Comparison of ENCODE assay signal across 22 mouse cellular contexts in the genomic region with DNA sequence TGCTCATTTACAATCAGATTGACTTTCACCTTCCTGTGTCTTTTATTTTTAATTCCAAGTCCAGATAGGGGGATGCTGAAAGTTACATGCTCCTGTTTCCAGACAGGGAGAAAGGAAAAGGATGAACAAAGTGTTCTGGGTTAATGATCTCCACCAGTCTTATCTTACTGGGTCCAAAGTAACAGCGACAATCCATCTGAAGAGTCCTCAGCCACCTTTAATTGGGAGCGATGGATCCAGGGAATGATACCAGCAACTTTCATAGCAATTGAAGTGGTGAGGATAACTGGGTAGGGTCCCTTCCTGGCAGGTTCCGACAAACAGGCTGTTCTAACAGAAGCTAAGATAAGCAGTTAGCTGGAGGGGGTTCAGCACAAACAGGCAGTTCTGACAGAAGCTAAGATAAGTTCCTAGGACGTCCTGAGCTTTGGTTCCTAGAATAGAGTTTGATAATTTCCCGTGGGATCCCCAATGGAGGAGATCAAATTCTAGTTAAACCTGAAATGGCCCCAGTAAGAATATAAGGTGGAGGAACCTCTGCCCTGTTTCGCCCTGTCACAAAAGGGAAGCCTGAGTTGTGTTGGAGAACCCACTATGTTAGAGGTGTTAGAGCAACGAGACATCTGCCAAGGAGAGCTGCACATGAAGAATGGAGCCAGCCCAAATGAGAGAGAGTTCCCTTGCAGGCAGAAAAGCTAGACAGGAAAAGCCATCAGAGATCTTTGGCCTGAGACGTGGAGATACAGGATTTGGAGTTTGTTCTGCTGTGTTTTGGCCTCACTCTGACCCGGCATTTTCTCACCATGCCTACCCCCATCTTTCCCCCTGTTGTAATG.
DNase-seq lines count a peak whose midpoint lies in the region; ATAC-seq and TF ChIP-seq lines count a peak whose summit lies in the region.
"Had no signal": no experiment of that assay in that cellular context is flagged by ENCODE, and none has a peak within 500 bp of the region (broad histone marks: within the 10 kb centered on the region; RNA-seq: fewer than 3 reads in every experiment).

No protein-coding gene starts in this region.

- peaks cover 35% of the 10 kb centered on the region for H3K4me1 ChIP-seq in heart, embryonic 12.5 days (replicated peaks)
- H3K4me1 ChIP-seq in liver, adult 2 months (ENCODE audit: control insufficient read depth, insufficient read depth, low read length): peaks cover 11% of the 10 kb centered on the region
- H3K4me1 ChIP-seq in heart, postnatal 0 days (ENCODE audit: control insufficient read depth, insufficient read depth): peaks cover 18% of the 10 kb centered on the region
- peaks cover 12% of the 10 kb centered on the region; the same call in 1 of the 2 replicates for H3K4me1 ChIP-seq in intestine, embryonic 16.5 days (ENCODE audit: control insufficient read depth, insufficient read depth, low read length)
- H3K4me1 ChIP-seq: forebrain, embryonic 13.5 days; hindbrain, embryonic 15.5 days had no signal

- H3K36me3 ChIP-seq in heart, embryonic 12.5 days: no peaks in the 10 kb centered on the region
- no peaks in the 10 kb centered on the region for H3K36me3 ChIP-seq in liver, adult 2 months (ENCODE audit: control insufficient read depth, insufficient read depth, low read length)
- H3K36me3 ChIP-seq in heart, postnatal 0 days (replicated peaks; ENCODE audit: control insufficient read depth, insufficient read depth, low read length): no peaks in the 10 kb centered on the region
- no peaks in the 10 kb centered on the region for H3K36me3 ChIP-seq in intestine, embryonic 16.5 days (ENCODE audit: control insufficient read depth, insufficient read depth, low read length)
- H3K36me3 ChIP-seq: embryonic facial prominence, embryonic 10.5 days; G1E; heart, embryonic 15.5 days; hindbrain, embryonic 10.5 days; hindbrain, embryonic 15.5 days had no signal

- peak; percentile 96 for DNase-seq in heart, adult 11 months
- peak; percentile 27 for DNase-seq in liver, adult 2 months (ENCODE audit: extremely low read depth, low read depth, low spot score)
- DNase-seq in liver: no peak
- peak; percentile 14 for DNase-seq in heart, postnatal 0 days (ENCODE audit: low spot score)
- DNase-seq in spleen, adult 18-20 months: no peak
- no peak for DNase-seq in ovary, postnatal 10 days (ENCODE audit: low spot score)
- DNase-seq: adrenal gland, adult 8-10 months; adrenal gland, postnatal 36 days; B cell, adult 2 months; cerebellum, adult 2 months; cerebellum, postnatal 10 days; forebrain, postnatal 0 days; gastrocnemius, postnatal 14 days had no signal

- no peaks in the 10 kb centered on the region for H3K27me3 ChIP-seq in heart, embryonic 12.5 days (replicated peaks)
- H3K27me3 ChIP-seq in liver, adult 2 months (ENCODE audit: control insufficient read depth, insufficient read depth, low read length): no peaks in the 10 kb centered on the region
- no peaks in the 10 kb centered on the region for H3K27me3 ChIP-seq in heart, postnatal 0 days (ENCODE audit: control insufficient read depth, insufficient read depth, low read length)
- no peaks in the 10 kb centered on the region for H3K27me3 ChIP-seq in intestine, embryonic 16.5 days (replicated peaks; ENCODE audit: control insufficient read depth, insufficient read depth, low read length)
- H3K27me3 ChIP-seq: forebrain, embryonic 13.5 days; heart, embryonic 15.5 days; hindbrain, embryonic 15.5 days had no signal

- H3K4me3 ChIP-seq in heart, embryonic 12.5 days: no peak overlapping the region
- no peak overlapping the region for H3K4me3 ChIP-seq in liver, adult 2 months (ENCODE audit: insufficient read depth, low read depth, low read length)
- H3K4me3 ChIP-seq in heart, postnatal 0 days (ENCODE audit: low read depth, low read length): no peak overlapping the region
- no peak overlapping the region for H3K4me3 ChIP-seq in intestine, embryonic 16.5 days (ENCODE audit: low read length)
- H3K4me3 ChIP-seq: embryonic facial prominence, embryonic 10.5 days; forebrain, embryonic 13.5 days; heart, embryonic 15.5 days; hindbrain, embryonic 10.5 days; hindbrain, embryonic 15.5 days had no signal

- H3K79me2 ChIP-seq in liver, adult 2 months (ENCODE audit: control insufficient read depth, insufficient read depth, low read length): no peaks in the 10 kb centered on the region

- H3K9me3 ChIP-seq in heart, embryonic 12.5 days (replicated peaks): no peaks in the 10 kb centered on the region
- H3K9me3 ChIP-seq in heart, postnatal 0 days (replicated peaks; ENCODE audit: control insufficient read depth, low read length): no peaks in the 10 kb centered on the region
- H3K9me3 ChIP-seq in intestine, embryonic 16.5 days (ENCODE audit: control insufficient read depth, low read length): no peaks in the 10 kb centered on the region
- H3K9me3 ChIP-seq: G1E; heart, embryonic 15.5 days; hindbrain, embryonic 15.5 days had no signal

- no peak overlapping the region for H3K4me2 ChIP-seq in heart, embryonic 12.5 days
- no peak overlapping the region for H3K4me2 ChIP-seq in heart, postnatal 0 days (ENCODE audit: low read depth, low read length)
- H3K4me2 ChIP-seq in intestine, embryonic 16.5 days (ENCODE audit: low read depth, low read length): no peak overlapping the region
- H3K4me2 ChIP-seq: forebrain, embryonic 13.5 days; heart, embryonic 15.5 days; hindbrain, embryonic 15.5 days had no signal

- no peak overlapping the region for H3K27ac ChIP-seq in heart, embryonic 12.5 days (ENCODE audit: poor library complexity, severe bottlenecking)
- H3K27ac ChIP-seq in liver, adult 2 months (replicated peaks; ENCODE audit: insufficient read depth, low read depth, low read length): no peak overlapping the region
- 0 out of 2 replicates have a peak overlapping the region, but pooled peaks have one; percentile 27 for H3K27ac ChIP-seq in heart, postnatal 0 days (ENCODE audit: low read depth)
- H3K27ac ChIP-seq in intestine, embryonic 16.5 days (ENCODE audit: low read length): peak overlapping the region; percentile 44; the same call in 1 of the 2 replicates
- H3K27ac ChIP-seq: embryonic facial prominence, embryonic 10.5 days; forebrain, embryonic 13.5 days; heart, embryonic 15.5 days; hindbrain, embryonic 10.5 days; hindbrain, embryonic 15.5 days had no signal

- no peak for ATAC-seq in heart, embryonic 12.5 days (ENCODE audit: insufficient number of reproducible peaks, low FRiP score)
- no peak for ATAC-seq in heart, postnatal 0 days (ENCODE audit: insufficient read depth, low read depth)
- peak; percentile 79 for ATAC-seq in intestine, embryonic 16.5 days
- ATAC-seq: CD4-positive, CD25-positive, alpha-beta regulatory T cell, adult 4 months; forebrain, embryonic 13.5 days; forebrain, postnatal 0 days had no signal

- H3K9ac ChIP-seq in heart, embryonic 12.5 days: no peak overlapping the region
- H3K9ac ChIP-seq in liver, adult 2 months (ENCODE audit: low read depth, low read length): no peak overlapping the region
- no peak overlapping the region for H3K9ac ChIP-seq in heart, postnatal 0 days (replicated peaks; ENCODE audit: low read depth, low read length)
- H3K9ac ChIP-seq in intestine, embryonic 16.5 days (ENCODE audit: low read depth, low read length): no peak overlapping the region
- H3K9ac ChIP-seq: forebrain, embryonic 13.5 days; forebrain, postnatal 0 days; heart, embryonic 15.5 days; hindbrain, embryonic 15.5 days had no signal

- 26% methylated on average over 9 of the region's 9 CpGs for WGBS in heart, embryonic 12.5 days
- 29% methylated on average over 9 of the region's 9 CpGs for WGBS in liver, adult 2 months
- 39% methylated on average over 9 of the region's 9 CpGs for WGBS in heart, postnatal 0 days
- WGBS in intestine, embryonic 16.5 days: 59% methylated on average over 9 of the region's 9 CpGs

- TF ChIP-seq EP300 in heart, postnatal 0 days (IDR thresholded peaks at IDR 0.05; ENCODE audit: low read depth): no peak

- no peak for TF ChIP-seq CTCF in liver, adult 2 months (IDR thresholded peaks at IDR 0.05; ENCODE audit: low read depth, low read length)
- TF ChIP-seq CTCF in heart, postnatal 0 days (IDR thresholded peaks at IDR 0.05; ENCODE audit: low read depth): no peak

- TF ChIP-seq POLR2A in liver, adult 2 months (IDR thresholded peaks at IDR 0.05; ENCODE audit: extremely low read depth, insufficient read depth, low read length): no peak

Comparison
In these comparisons a context has a peak if more than half of its experiments do, and no peak if none do; other contexts are left out.
1. DNase-seq: peak in heart, adult 11 months (single experiment), liver, adult 2 months (single experiment) and heart, postnatal 0 days (single experiment); none in liver (single experiment), spleen, adult 18-20 months (0 of 2) and ovary, postnatal 10 days (single experiment).
2. H3K27ac ChIP-seq: peak in heart, postnatal 0 days (single experiment) and intestine, embryonic 16.5 days (single experiment); none in heart, embryonic 12.5 days (single experiment) and liver, adult 2 months (single experiment).